Mouse (Mus musculus) thymus, adult 18-20 months (tissue): ENCODE measurements around the gene Rfxank.

ENCODE experiments used
- DNase-seq, 2 experiments: peaks; one replicate each; pipeline ENCODE4 v3.0.0; 2022; ENCODE audit warnings: mixed read lengths in 2 of 2

The Rfxank gene

GRCm38 (mm10) chr8:70139026-70139857 lies at the start of gene Rfxank, which contains the start of the genes Borcs8 and Mef2b:
TSS of gene Rfxank (minus strand) at chr8:70139154.
TSS of gene Borcs8 (plus strand) at chr8:70139499.
TSS of gene Mef2b (plus strand) at chr8:70139711.
- peak; percentile 99 for DNase-seq

- DNase-seq: no peak
Observed at GRCm38 (mm10) chr8:70188707-70189106, 49.8 kb upstream of the Rfxank start.

- DNase-seq: no peak
Observed at GRCm38 (mm10) chr8:70183194-70183593, 44.2 kb upstream of the Rfxank start.

GRCm38 (mm10) chr8:70181903-70182252 lies 42.9 kb upstream of the Rfxank start:
- no peak for DNase-seq

- DNase-seq: no peak
Observed at GRCm38 (mm10) chr8:70181212-70181902, 42.4 kb upstream of the Rfxank start.

- DNase-seq: no peak
Observed at GRCm38 (mm10) chr8:70179082-70179481, 40.1 kb upstream of the Rfxank start.

GRCm38 (mm10) chr8:70178231-70178630 lies 39.3 kb upstream of the Rfxank start:
- DNase-seq: no peak

GRCm38 (mm10) chr8:70174079-70174478 lies 35.1 kb upstream of the Rfxank start:
- DNase-seq: no peak

GRCm38 (mm10) chr8:70173320-70173719 lies 34.4 kb upstream of the Rfxank start:
- DNase-seq: no peak

- peak; percentile 82 to 90 for DNase-seq
Observed at GRCm38 (mm10) chr8:70172043-70172681, 33.2 kb upstream of the Rfxank start, which contains the start of gene Tmem161a. TSS of gene Tmem161a (plus strand) at chr8:70172356.

GRCm38 (mm10) chr8:70171240-70171639 lies 32.3 kb upstream of the Rfxank start:
- no peak for DNase-seq

- no peak for DNase-seq
Observed at GRCm38 (mm10) chr8:70170748-70171147, 31.8 kb upstream of the Rfxank start.

- no peak for DNase-seq
Observed at GRCm38 (mm10) chr8:70170116-70170515, 31.2 kb upstream of the Rfxank start.

- peak; percentile 56 to 62 for DNase-seq
Observed at GRCm38 (mm10) chr8:70166504-70167110, 27.7 kb upstream of the Rfxank start.

- DNase-seq: no peak
Observed at GRCm38 (mm10) chr8:70163316-70163715, 24.4 kb upstream of the Rfxank start.

- peak in 1 of 2 experiments; percentile 47 for DNase-seq
Observed at GRCm38 (mm10) chr8:70160015-70160414, 21.1 kb upstream of the Rfxank start.

GRCm38 (mm10) chr8:70159211-70159610 lies 20.3 kb upstream of the Rfxank start:
- DNase-seq: no peak

- peak; percentile 72 to 77 for DNase-seq
Observed at GRCm38 (mm10) chr8:70158069-70158853, 19.3 kb upstream of the Rfxank start.

GRCm38 (mm10) chr8:70157240-70157800 lies 18.4 kb upstream of the Rfxank start:
- DNase-seq: no peak

- DNase-seq: peak; percentile 69 to 75
Observed at GRCm38 (mm10) chr8:70152537-70153257, 13.7 kb upstream of the Rfxank start.

GRCm38 (mm10) chr8:70150158-70150557 lies 11.2 kb upstream of the Rfxank start:
- no peak for DNase-seq
